Mouse (Mus musculus) kidney, postnatal 25 days (tissue): Measurements from ENCODE around the gene Nudt4.

Experiments
- DNase-seq, 2 experiments: peaks; one replicate each; pipeline ENCODE4 v3.0.0; 2021; ENCODE audit warnings: mixed read lengths in 2 of 2

The Nudt4 gene

DNA sequence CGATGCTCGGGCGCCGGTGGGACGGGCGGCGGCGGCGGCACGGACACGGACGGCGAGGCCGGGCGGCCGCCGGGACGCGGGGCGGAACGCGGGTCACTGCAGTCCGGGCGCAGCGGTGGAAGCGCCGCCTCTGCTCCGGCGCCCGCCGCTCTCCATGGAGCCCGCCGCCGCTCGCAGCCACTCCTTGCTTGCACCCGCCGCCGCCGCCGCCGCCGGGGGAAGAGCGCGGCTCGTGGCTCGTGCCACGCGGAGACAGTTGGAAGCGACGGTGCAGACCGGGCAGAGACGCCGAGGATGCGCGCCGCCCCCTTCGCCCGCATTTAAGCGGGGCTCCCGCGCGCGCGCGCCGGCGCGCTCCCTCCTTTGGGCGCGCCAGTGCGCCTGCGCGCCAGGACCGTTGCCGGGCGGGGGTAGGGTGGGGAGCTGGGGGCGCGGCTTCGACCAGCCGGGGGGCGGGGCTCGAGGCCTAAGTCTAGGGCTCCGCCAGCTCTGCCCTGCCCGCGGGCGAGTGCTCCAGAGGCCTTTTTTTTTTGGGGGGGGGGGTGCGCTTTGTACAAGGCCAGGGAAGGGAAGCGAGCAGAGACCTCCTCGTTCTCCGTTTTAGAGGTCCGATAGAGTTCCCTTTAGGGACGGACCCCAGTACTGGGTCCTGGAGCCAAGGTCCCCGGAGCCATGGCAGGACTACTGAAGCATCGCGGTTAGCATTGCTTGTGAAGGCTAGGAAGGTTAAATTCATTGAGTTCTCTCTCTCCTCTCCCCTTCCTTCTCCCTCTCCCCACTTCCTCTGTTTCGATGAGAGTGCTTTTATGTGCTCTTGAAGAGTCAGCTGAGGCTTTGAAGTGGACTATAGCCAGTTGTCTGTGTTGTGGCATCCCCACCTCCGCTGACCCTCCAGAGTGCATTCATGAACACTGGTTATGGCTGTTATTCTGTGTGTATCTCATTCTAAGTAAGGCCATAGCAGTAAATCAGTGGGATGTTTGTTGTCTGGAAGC lies at the start of gene Nudt4:
Gene Nudt4 (minus strand): TSS at position 296 of the 995 bp plus-strand sequence.
- peak; percentile 92 to 94 for DNase-seq

DNA sequence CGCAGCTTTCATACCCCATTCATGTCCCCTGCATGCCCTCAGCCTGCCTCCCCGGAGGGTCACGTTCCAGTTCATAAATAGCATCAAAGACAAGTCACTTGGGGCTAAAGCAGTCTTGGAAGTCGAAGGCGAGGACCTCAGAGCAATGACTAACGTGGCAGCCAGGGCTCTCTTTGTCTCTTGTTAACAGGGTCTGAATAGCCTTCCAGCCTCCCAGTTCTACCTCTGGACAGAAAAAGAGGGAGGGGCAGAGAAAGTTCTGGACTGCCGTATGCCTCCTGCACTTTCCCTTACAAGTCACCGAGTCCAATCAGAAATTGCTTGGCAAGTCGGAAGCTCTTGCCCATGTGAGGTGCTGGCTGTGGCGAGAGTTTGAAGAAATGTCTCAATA lies 47.4 kb upstream of the Nudt4 start:
- peak in 1 of 2 experiments; percentile 56 for DNase-seq

DNA sequence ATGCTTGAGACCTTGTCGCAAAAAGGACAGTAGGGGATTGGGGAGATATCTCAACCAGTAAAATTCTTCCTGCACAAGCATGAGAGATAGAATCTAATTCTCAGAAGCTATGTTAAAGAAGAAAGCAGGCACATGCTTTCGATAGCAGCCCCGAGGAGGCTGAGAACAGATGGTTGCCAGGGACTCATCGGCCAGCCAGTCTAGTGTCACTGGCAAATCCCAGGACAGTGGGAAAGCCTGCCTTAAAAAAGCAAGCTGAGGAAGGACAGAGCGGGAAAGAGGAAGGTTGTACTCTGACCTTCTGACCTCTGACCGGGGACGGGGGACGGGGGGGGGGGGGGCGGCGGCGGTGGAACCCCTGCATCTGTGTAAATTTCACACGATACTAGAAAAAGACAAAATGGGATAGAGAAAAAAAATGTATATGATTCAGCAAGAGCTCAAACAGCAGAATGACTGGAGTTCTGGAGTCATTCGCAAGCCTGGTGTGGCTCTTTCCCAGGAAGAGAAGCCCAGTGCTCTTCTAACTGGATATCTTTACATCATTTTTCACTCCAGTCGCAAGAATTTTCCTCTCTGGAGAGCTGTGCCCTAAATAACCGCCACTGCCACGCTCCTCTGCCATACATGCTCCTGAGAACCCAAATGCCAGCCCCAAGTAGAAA lies 46.9 kb upstream of the Nudt4 start:
- DNase-seq: no peak

DNA sequence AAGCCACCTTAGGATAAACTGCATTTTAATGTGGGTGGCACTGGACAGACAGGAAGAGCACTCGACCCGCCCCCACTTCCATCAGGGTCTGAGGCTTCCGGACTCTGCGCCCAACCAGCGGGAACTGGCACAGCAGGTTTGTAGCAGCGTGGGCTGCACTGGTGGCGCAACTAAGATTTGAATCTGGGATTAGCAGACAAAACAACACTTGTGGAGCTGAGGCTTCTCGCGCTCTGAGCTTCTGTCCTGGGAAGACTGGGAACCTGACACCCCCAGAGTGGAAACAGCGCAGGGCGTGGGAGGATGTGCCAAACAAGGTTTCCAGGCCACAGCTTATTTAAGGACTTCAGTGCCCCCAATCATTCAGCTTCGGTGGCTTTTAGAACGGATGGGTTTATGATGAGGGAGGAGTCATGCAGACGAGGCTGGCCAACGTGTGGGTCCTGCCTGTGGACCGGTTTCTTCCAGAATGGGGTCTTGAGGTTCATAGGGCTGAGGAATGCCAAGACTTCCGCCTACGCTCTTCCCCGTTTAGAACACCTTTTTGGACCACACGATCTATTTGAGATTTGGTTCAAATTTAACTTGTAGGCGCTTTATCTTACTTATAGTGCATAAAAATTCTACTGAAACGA lies 41.1 kb upstream of the Nudt4 start:
- peak; percentile 30 to 55 for DNase-seq

DNA sequence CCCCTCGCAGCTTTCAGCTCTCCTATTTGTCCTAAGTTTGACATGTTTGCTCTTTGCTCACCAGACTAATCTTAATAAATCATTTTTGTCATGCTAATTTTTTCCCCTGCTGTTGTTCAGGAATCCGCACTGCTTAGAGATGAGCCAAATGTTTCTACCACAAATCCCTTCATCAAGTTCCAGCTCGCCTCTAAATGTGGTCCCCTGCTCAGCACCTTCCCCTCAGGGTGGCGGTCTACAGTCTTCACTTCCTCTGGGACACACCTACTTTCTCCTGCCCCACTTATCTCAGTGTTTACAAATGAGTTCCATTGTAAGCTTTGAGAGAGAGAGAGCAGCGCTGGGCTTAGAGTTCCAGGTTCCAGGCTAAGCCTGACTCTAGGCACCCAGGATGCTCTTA lies 36.6 kb upstream of the Nudt4 start:
- no peak for DNase-seq

DNA sequence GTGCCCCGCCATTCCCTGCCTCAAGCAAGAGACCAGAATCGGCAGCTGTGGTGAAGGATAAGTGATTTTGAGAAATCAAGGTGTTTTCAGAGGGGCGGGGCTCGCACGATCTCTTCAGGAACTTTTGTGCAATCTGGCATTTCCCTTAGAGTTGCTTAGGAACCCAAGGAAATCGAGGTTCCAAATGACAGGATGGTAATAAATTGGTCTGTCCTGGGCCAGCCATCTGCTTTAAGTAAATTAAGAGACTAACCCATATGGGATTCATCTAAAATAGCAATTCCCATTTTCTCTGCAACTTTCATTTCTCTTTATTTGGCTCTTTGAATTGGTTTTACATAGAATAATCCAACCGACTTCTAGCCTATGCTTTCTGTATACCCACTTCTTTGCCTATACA lies 35.8 kb upstream of the Nudt4 start:
- DNase-seq: no peak

DNA sequence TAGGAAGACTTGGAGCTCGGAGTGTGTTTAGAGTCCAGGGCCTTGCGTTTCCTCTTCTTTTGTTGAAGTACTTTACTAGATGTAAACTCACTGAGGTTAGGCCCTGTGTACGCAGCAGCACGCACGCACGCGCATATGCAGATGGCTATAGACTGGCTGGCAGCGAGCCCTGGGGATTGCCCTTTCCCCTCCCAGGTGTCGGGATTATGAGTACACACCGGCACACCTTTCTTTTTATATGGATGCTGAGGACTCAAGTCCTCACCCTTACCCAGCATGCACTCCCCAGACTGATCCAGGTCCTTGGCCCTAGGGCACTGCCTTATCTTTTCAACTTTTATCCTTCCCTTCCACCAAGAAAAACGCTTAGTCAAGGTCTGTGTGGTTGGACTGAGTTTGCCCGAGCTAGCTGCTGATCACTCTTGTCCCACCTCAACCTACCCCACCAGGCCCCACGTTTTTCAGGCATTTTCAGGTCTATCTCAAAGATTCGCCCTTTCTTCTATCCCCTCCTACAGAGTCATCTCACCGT lies 34.2 kb upstream of the Nudt4 start:
- DNase-seq: no peak

DNA sequence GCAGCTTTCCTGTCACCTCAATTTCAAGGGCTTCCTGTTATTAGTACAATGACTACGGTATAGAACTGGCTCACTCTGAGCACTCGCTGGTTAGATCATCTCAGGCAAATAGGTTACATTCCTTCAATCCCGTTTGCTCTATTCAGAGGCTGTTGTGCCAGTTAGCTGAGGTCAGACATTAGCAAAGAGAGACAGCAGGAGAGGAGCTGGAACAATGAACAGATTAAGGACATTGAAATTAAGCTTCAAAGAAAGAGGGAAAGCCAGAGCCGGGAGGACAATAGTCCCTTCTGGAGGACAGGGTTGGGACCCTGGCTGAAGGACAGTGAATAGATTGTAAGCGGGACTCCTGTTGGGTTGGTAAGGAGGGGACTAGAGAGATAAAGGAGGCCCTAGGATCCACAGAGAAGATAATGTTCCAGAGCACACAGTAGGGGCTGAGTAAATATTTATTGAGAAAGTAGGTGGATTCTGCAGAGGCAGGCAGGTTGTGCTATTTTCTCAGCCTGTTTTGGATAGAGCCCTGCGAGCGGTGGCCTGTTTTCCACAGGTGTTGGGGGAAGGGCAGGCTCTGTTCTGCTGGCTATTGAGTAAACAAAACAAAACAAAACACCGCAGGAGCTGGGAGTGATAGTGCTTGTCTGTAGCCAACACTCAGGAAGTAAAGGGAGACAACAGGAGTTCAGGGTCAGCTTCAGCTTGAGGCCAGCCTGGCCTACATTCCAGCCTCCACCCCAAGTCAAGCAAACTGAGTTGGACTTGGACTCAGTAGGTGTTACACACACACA lies 32.1 kb upstream of the Nudt4 start:
- DNase-seq: no peak

DNA sequence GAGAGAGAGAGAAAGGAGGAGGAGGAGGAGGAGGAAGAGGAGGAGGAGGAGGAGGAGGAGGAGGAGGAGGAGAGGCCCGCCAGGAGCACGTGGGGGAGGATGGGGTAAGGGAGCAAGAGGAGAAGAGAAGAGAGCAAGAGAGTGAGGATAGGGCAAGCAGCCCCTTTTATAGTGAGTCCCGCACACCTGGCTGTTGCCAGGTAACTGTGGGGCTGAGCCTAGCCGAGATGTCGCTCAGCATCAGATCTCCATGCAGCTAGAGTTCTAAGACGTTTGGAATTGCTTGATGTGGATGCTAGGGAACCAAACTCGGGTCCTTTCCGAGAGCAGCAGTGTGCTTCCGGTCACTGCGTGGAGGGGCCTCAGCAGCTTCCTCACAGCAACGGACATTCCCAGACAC lies 30.5 kb upstream of the Nudt4 start:
- DNase-seq: no peak

DNA sequence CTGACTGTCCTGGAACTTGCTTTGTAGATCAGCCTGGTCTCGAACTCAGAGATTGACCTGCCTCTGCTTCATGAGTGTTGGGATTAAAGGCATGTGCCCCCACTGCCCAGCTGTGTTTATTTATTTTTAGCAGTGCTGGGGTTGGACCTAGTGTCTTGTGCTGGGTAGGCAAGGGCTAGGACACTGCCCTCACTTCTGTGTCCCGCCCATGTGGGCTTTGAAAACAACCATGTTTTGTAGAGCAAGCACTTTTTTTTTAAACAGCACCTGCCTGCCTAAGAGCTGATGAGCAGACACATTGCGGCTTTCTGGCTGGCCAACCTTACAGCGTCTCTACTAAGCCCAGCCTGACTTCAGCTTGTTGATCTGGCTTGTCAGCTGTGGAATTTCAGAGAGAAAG lies 27.3 kb upstream of the Nudt4 start:
- peak; percentile 16 to 59 for DNase-seq

DNA sequence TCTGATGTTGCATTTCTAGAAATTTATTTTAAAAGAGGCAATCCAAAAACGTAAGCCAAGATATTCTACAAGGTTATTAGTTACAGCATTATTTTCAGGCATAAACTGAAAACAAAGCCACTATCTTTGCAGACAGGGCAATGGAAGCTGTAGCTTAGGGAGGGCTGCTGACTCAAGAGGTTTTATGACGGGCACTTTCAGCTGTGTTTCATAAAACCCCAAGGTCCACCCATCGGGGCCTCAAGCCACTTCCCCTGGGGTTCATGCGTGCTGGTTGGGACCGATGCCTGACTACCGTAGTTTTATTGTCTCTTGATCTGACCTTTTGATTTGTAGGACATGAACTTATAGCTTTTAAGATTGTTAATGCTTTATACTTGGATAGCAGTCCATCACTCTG lies 26.2 kb upstream of the Nudt4 start:
- no peak for DNase-seq

DNA sequence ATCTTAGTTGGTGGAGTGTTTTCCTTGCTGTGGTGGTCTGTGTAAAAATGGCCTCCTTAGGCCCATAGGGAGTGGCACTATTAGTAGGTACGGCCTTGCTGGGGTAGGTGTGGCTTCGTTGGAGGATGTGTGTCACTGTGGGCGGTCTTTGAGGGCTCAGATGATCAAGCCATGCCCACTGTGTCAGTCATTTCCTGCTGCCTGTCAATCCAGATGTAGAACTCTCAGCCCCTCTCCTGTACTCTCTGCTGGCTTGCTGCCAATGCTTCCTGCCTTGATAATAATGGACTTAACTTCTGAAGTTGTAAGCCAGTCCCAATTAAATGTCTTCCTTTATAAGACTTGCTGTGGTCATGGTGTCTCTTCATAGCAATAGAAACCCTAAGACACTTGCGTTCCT lies 25.2 kb upstream of the Nudt4 start:
- DNase-seq: no peak

DNA sequence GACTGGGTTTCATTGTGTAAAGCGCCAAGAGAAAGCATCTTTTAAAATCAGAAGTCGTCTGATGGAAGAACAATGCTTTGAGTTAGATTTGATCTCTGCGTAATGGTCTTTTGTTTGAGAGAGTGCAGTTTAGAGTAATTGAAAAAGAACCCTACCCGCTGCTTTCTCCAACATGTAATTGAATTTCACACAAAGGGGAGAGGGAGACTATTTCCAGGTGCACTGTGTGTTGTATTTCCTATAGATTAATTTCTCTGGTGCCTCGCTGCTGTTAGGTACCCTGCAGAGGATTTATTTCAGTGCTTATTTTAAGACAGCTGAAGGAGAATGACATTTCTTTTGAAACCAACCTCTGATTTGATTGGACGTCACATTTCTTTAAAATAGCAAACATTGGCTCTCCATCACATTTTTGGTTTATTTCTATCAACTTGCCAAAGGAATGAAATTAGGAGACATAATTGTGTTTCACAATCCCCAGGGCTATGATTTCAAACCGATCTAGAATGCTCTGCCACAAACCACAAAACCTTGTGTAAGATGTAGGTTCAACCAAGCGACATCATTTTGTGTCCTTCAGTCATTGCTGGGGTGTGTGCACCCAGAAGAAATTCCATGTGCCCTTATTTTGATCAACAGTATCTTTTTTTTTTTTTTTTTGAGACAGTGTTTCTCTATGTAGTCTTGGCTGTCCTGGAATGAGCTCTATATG lies 23.7 kb upstream of the Nudt4 start:
- DNase-seq: no peak

DNA sequence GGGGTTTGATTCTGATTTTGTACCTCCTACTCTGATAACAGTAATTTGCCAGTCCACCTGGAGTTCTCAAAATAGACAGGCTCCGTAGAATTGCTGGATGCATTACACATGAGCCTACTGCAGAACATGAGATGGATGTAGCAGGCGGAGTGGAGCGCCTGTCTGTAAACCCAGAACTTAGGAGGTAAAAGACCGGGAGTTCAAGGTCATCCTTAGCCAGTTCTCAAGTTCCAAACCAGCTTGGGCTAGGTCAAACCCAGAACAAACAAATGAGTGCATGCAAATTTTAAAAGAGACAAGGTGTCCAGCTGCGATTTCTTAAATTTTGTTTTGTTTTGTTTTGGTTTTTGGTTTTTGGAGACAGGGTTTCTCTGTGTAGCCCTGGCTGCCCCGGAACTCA lies 21.6 kb upstream of the Nudt4 start:
- no peak for DNase-seq

DNA sequence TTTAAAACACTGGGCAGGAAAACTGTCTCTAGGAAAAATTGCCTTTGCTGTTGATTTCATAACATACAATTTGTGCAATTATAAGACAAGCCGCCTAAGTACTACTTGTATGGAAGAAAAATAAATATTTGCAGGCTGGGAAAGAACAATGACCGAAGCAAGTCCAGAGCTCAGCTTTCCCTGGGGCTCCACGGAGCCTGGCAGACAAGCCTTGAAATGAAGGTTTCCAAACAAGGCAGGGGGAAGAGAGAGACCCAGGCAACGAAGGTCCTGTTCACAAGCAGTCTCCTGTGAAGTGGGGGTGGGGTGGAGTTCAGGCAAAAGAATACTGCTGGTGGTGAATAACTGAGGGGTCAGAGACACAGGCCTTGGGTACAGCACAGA lies 13.6 kb upstream of the Nudt4 start:
- no peak for DNase-seq

DNA sequence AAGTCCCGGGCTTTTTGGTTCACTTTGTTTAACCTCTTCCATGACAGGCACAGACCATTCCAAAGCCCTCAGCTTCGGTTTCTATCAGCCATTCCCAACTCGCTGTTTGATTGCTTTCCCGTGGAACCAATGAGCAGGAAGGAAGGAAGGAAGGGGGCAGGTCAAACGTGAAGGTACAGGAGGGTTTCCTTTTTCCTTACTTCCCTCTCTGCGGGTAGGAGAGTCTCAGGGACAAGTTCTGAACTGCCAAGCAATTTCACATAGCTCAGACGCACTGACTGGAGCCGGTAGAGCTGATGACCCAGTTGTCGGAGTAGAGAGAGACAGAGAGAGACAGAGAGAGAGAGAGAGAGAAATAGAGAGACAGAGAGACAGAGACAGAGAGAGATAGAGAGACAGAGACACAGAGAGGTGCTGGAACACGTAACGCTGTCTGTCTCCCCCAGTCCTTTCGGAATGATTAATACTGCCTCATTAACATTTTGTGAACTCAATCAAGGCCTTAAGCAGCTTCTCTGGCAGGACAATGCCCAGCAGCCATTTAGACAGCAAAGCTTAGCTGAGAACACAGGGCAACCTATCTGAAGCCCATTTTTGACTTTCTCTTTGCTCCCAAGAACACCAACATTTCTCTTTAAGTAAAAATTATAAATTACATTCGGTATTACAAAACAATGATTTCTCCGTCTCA lies 13.1 kb upstream of the Nudt4 start:
- peak; percentile 31 to 48 for DNase-seq

DNA sequence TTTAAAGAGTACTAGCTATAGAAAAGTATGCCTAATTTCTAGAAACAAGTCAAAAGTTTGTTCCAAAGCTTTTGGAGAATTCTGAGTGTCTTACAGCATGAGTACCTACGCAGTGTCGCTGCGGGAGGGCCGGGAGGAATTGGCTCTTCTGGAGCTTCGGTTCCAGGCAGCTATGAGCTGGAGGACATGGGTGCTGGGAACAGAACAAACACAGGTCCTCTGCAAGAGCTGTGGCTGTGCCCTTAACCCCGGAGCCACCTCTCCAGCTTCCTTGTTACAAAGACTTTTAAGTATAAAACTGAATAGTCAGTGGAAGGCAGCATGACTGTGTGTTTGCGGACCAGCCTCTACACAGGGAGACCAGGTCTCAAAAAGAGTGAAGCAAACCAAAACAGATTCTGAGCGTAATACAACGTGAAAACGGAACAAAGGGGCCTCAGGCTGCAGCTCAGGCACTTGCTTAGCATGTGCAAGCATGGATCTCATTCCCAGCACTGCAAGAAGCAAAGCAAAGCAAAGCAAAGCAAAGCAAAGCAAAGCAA lies 12.0 kb upstream of the Nudt4 start:
- DNase-seq: no peak

DNA sequence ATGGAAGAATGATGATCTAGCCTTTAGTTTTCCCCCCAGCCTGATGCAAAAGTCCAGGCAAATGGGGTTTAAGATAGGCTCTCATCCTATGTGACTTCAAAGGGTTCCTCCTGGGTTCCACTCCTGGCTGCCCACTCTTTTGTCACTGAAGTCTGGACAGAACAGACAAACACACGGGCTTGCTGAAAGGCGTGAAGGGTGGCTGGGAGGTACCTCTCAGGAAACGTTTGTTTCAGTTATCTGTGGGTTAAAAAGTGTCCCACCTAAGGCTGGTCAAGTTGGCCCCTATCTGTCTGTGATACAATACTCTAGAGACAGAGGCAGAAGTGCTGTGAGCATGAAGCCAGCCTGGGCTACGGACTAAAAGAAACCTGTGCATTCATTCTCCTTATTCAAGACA lies 11.0 kb upstream of the Nudt4 start:
- DNase-seq: no peak

DNA sequence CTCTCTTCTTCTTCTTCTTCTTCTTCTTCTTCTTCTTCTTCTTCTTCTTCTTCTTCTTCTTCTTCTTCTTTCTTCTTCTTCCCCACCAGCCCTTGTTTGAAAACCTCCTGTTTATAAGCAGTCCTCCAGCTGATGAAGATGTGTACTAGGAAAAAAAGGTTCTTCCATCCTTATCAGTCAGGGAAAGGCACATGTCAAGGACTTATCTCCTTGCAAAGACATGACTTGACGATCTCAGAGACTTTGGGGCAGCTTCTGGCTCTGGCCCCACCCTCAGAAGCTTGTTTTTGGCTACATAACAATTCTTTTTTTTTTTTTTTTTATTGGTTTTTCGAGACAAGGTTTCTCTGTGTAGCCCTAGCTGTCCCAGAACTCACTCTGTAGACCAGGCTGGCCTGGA lies 5.5 kb upstream of the Nudt4 start:
- DNase-seq: no peak

DNA sequence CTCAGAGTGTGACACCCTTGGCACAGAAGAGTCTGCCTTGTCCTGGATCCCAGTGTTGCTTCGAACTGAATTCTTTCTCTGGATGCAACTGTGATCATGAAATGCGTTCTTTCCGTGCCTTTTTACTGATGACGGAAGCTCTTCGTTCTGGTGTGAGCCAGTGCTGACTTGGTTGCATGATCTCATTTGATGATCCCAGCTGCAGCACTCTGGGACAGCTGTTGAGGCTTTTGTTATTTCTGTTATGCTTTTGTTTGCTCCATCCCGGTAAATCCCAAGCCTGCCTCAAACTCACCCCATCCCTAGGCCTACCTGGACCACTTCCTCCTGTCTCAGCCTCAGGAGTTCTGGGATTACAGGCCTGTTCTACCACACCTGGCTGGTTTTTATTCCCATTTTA lies 4.1 kb upstream of the Nudt4 start:
- no peak for DNase-seq

DNA sequence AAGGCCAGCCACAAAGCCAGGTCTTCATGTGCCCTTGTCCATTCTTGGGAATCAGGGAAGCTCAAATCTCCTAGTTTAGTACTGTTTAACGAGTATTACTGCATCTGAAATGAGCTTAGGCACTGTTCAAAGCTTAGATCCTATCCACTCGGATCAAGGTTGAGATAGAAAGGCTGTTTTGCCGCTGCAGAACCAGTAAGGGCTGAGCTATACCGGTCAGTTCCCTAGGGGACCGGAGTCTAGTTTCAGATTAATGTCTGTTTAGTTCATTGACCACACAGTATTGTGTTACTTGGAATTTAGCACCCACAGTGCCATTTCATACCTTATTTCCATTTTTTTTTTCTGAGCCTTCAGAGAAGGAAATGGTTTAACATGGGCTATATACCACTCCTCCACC lies 3.6 kb upstream of the Nudt4 start:
- DNase-seq: peak in 1 of 2 experiments; percentile 61
